Mouse (Mus musculus) heart, adult 18-20 months (tissue): ENCODE data around the gene Ttc33. TPM values are rescaled to one million over a fixed set of nuclear protein-coding genes. Genes with fewer than 3 reads are reported as not detected.

Source experiments
- DNase-seq, 2 experiments: peaks; one replicate each; pipeline ENCODE4 v3.0.0; 2021 to 2022; ENCODE audit warnings: mixed read lengths in 1 of 2
- long read RNA-seq, 2 experiments: library from polyadenylated mRNA; stranded (forward); transcript quantifications; one replicate each; pipeline ENCODE4 v2.0.0; 2021
- total RNA-seq, 2 experiments: library from RNA; stranded (reverse); gene quantifications; 2 replicates each; pipeline ENCODE4 v1.2.3; 2021

Gene Ttc33
- total RNA-seq: 10 to 100 TPM; 41.0 to 49.4 TPM
- long read RNA-seq, experiment 1, transcript Ttc33-202 (4 exons, 1,583 nt): minor isoform, 5 of 28 reads
- long read RNA-seq, experiment 1, transcript Ttc33-201 (5 exons, 1,832 nt): major isoform, 15 of 28 reads
- long read RNA-seq, experiment 1, partial matches to known transcripts: 2 of 28 reads
- long read RNA-seq, experiment 1, other reads (novel, unspliced or antisense): 5 of 28 reads
- long read RNA-seq, experiment 2, transcript Ttc33-201 (5 exons, 1,832 nt): major isoform, 6 of 8 reads
- long read RNA-seq, experiment 2, partial matches to known transcripts: 1 of 8 reads
- long read RNA-seq, experiment 2, other reads (novel, unspliced or antisense): 1 of 8 reads

DNA sequence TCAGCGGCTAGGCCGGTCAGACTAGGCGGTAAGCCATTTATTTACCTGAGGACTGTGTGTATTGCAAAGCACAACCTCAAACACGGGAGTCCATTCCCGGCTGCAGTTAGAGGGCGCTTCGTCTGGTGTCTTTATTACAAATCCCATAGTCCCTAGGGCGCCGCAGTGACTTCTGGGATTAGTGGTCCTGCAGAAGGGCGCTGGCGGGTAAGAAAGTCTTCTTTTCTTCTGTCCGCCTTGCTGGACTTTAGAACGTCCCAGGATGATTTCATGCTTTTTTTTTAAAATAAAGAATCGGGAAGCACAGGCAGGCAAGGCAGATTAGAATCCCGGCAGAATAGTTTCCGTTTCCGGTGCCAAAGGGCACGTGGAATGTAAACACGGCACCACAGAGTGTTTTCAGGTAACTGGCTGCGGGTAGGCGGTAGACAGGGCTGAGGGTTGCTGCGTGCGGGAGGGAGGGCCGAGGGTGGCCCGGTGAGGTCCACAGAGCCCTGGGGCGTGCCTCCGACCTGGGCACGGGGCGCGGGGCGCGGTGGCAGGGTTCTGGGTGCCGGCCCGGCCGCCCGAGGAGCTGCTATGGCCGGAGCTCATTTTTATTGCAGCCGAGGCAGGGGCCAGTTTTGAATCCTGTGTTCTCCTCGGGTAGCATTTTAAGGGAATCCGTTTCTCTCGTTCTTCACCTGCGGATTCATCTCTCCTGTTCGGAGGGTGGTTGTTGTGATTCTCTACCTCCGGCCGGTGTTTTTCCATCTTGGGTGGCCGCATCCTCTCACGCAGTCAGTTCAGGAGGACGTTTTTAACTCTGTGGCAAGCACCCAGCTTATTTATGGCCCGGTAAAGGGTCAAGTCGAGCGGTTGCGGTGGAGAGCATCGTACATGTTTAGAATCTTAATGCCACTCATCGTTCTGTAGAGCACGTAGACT lies at the start of gene Ttc33:
TSS of gene Ttc33 (plus strand) at position 160 of the 927 bp plus-strand sequence.
- peak; percentile 87 to 92 for DNase-seq

DNA sequence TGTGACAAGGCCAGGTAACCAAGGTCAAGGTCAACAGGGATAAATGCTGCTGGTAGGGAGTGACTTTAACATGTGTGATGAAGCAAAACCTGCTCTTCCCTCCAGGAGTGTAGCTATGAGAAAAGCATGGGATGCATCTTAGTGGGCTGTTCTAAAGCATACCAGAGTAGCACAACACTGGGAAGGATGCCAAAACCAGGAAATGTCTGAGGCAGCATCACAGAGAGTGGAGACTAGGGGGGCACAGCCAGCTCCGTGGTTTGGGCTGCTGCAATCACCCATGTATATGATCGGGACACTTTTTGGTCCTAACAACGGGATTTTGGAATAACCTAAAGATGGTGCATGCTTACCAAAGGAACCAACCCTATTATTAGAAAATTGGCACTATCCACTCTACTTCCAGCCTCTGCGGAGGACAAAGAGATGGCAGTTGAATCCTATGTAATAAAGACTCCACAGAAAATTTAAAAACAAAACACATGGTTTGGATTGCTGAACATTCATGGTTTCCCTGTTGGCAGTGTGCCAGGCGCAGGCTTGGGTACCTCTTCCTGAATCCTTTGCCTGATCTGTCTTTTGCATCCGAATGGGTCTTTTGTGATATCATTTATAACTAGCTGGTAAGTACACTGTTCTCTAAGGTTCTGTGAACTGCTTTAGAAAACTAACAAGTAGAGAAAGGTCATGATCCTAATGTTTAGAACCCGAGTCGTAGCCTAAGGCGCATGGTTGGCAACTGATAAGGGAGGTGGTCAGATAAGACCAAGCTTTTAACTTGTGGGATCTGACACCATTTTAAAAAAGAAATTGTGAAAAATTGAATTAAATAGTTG lies 47.1 kb upstream of the Ttc33 start:
- no peak for DNase-seq

DNA sequence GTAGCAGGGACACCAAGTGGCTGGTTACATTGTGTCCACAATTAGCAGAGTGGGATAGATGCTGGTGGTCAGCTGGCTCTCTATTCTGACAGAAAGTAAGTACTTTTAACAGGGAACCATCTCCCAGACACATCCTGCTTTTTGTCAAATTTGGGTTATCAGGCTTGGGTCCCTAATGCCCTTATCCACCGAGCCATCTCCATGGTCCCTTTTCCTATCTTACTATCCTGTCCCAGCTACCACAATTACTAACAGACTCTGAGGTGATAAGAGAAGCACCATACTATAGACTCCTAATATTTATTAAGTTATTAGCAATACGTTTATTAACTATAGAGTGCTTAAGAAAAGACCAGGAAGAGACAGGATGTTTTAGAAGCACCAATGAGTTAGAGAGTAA lies 46.0 kb upstream of the Ttc33 start:
- DNase-seq: no peak

DNA sequence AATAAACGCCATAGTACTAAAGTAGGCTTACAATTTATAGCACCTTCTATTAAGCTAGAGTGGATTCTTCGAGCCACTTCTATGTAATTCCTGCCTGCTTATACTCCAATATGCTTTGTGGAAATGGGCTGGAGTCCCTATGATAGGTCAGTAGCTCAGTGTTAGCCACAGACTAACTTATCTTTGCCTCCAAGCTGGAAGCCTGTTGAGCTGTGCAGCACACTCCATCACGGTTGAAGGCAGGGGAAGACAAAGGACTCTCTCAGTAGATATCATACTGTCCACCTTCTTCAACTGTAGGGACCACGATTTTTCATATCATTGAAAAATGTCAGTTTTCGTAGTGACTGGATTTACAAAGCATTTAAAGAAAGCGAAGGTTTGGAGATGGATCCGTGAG lies 45.5 kb upstream of the Ttc33 start:
- no peak for DNase-seq

DNA sequence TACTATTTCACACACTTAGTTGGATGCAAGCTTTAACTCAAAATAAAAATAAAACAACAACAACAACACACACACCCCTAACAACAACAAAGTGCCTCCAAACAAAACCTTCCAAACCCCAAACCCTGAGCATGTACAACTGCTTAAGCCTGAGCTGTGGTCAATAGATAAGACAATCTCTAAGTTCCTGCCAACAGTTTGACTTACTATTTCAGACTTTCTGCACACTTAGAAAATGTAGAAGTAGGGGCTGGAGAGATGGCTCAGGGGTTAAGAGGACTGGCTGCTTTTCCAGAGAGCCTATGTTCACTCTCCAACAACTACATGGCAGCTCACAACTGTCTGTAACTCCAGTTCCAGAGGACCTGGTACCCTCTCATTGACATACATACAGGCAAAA lies 45.0 kb upstream of the Ttc33 start:
- no peak for DNase-seq

DNA sequence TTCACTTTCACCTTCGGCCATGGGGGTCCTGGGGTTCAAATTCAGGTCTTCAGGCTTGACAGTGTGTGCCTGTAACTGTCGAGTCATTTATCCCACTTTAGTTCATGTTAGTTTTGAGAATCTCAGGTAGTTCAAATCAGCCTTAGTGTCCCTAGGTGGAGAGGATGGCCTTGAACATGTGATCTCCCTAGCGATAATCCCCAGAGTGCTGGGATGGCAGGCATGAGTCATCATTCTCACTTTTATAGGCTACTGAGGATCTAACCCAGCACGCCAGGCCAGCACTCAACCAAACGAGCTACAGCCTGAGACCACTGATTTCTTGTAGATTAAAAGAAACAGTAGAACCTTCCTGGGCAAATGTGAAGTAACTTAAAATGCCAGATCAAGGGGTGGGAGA lies 43.3 kb upstream of the Ttc33 start:
- DNase-seq: no peak

DNA sequence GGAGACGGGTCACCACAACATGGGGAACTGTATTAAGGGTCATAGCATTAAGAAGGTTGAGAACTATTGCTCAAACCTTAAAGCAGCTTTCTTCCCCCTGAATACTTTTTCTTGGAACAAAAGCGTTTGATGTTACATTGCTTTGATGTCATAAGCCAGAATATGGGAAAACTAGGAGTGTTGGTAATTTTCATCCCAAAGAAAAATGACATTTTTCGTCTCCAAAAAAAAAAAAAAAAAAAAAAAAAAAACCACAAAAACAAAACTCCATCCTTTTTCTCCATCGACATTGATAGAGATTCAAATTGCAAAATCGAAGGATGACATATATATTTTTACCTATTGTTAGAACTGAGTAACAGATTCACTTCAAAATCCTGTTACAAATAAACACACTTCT lies 42.6 kb upstream of the Ttc33 start:
- no peak for DNase-seq

DNA sequence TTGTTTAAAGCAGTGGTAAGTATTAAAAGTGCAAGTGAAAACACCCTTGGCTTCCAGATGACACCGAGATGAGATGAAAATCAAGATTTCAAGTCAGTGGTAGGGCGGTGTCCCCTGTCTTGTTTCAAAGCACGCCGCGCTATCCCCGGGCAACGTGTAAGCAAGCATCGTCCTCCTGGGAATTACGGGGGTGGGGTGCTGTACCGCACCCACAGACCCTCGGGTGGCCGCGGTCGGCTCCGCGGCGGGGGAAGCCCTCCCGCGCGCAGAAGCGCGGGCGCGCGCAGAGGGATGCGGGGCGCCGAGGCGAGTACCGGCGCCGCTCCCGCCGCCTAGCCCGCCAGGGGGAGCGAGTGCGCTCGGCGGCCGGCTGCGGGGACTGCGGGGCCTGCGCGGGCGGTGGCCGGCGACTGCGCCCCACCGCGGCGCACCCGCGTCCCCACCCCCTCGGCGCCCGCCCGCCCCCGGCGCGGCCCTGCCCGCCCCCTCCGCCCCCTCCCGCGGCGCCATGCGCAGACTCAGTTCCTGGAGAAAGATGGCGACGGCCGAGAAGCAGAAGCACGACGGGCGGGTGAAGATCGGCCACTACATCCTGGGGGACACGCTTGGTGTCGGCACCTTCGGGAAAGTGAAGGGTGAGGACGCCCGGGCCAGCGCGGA lies 41.8 kb upstream of the Ttc33 start, which contains the start of gene Prkaa1:
TSS of gene Prkaa1 (plus strand) at position 501 of the 660 bp plus-strand sequence.
- DNase-seq: peak; percentile 76 to 83

DNA sequence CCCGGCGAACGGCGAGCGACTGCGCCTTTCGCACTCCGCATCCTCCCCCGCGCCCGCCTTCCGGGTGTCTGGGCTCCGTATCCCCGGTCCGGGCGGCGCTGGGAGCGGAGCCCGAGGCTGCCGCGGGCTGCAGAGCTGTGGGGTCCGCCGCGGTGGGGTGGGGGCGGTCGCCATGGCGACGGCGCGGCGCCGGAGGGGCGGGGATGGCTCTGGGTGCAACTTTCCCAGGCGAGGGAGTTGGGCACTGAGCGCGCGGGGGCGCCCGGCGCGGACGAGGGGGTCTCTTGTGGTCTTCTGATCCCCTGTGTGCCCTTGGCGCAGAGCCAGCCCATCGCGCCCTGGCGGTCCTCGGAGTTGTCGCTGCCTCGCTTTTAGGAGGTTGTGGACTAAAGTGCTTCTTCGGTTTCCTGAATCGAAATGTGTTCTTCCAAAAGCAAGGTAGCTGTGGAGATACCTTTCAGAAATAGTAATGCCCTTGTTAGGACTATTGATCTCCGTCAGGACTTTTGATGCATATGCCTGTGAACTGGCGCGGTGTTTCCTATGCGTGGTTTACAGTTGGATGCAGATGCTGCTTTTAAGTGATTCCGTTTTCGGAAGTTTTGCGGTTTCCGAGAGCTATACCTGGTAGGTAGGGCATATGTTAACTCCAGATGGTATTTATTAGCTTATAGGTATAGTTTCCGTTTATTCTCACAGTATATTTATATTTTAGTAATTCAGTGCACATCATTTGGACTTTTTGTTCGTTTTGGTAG lies 41.1 kb upstream of the Ttc33 start:
- DNase-seq: peak in 1 of 2 experiments; percentile 71

DNA sequence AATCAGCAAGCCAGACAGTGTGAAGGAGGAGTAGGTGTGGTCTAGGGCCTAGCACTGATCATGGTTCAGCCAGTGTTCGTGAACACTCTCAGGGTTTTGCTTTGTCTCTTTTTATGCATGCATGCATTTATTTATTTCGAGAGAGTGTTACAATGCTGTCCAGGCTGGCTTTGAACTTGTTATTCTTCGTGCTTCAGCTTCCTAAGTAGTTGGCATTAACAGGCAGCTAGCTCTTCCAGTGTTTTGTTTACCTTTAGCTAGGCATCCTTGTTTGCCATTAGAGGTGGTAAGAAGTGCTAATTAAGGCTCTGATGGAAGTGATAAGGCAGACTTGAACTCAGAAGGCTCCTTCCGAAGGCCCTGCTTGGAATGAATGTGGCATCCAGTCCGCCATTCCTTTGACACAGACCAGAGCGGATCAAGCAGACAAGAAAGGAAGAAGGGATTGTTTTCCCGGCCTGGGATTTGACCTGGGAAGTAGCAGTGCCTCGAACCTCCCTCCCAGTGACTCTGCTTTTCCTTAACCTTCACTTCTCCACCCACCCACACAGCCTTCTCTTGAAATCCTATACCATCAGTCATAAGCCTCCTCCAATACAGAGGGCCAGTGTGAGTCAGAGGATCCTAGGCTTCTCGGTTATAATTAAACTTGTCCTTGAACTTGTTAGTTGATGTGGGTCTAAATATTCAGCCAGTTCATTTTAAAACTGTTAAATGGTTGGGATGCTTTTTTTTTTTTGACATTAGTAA lies 40.0 kb upstream of the Ttc33 start:
- no peak for DNase-seq

DNA sequence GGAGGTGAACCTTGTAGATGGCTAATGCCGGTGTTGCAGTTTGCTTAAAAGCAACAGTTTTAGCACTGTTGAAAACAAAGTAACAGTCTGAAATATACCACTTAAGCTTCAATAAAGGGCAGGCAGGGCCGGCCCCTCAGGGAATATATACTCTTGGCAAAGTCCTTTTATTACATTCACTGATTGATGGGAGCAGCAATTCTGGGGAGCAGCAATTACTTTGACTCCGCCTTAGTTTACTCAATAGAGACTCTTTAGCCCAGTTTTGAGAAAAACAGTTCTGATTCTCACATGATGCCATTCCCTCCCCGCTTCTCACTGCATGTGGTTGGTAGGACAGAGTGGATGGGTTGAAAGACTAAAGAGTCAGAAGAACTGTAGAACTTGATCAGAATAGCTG lies 36.1 kb upstream of the Ttc33 start:
- DNase-seq: no peak

DNA sequence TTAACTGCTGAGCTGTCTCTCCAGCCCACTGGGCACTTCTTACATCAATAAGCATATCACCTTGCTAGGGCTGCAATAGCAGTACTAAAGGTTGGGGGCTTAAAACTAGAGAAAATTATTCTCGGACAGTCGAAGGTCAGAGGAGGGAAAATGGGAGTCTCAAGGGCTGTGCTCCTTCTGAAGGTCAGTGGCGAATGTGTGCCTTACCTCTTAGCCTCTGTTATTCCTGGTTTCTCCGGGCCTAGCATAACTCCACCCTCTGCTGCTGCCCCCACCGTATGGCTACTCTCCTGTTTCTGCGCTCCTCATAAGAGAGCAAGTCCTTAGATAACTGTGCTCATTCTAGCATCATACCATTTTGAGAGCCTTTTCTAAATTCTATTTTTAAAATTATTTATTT lies 33.2 kb upstream of the Ttc33 start:
- DNase-seq: no peak

DNA sequence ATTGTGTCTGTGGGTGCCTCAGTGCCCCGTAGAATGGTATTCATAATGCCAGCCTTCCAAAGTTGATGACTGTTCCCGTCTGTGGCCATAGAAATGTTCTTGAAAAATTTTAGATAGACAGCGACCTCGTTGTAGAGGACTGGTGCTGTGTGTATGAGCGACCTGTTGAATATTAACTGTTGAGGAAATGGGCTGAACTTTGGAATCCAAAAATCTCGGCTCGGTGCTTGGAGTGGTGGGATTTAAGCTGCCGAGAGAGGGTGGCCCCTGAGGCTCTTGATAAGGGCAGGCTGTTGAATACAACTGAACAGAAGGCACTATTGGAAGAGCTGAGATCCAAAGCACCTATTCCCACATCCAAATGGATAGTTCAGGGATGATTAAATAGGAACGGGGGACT lies 30.7 kb upstream of the Ttc33 start:
- no peak for DNase-seq

DNA sequence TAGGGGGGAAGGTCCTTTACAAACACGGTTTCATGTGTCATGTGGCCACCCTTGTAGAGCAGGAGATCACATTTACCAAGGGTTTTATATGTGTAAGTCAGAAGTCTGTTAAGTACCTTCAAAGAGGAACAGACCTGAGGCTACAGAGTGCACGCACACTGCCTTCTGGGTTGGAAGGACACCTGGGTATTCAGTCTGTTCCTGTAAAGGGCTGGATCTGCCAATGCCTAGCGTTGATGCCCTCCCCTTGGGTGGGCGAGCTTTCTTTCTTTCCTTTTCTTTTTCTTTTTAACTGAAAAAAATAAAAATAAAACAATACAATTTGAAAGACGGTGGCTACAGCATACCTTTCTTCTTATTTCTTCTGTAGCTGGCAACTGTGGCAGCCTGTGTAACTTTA lies 30.2 kb upstream of the Ttc33 start:
- no peak for DNase-seq

DNA sequence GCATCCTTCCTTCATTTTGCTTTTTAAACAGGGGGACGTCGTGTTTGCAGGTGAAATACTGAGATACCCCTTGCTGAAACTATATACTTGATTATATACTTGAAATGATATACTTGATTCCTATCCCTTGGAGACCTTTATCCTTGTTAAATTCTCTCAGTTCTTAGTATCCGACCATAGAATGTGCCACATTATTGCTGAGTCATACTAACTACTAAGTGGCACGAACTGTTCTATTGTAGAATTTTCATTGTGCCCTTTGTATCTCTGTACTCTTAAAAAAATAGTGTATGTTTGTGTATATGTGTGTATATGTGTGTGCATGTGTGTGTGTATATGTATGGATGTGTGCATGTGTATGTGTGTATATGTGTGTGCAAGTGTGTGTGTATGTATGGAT lies 29.0 kb upstream of the Ttc33 start:
- no peak for DNase-seq

DNA sequence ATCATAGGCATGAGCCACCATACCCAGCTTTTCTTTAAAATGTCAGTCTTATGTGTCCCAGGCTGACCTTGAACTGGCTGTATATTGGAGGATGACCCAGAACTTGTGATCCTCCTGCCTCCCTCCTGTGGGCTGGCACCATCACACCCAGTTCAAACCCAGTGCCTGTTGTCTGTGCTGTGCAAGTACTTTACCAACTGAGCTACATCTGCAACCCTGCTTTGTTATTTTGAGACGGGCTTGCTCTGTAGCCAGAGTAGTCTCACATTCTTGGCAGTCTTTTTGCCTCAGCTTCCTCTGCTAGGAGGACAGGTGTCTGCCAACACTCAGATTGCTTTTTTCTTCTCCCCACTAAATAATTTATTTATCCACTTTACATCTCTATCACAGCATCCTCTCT lies 27.9 kb upstream of the Ttc33 start:
- DNase-seq: peak in 1 of 2 experiments; percentile 22

DNA sequence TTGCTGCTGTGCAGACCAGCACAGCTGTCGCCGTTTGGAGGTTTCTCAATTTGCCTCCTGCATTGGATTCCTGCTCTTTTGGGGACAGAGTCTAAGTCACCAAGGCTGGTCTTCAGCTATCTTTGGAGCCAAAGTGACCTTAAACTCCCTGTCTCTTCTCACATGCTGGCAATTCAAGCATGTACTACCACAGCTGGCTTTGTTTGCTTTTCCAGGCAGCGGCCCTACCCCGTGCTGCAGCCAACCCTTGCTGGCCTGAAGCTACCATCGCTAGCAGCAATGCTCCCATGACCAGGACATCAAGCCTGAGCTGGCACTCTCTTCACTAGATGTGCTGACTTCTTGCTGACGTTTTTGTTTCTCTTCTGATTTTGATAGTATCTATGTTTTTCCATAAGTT lies 26.5 kb upstream of the Ttc33 start:
- DNase-seq: peak; percentile 52 to 58

DNA sequence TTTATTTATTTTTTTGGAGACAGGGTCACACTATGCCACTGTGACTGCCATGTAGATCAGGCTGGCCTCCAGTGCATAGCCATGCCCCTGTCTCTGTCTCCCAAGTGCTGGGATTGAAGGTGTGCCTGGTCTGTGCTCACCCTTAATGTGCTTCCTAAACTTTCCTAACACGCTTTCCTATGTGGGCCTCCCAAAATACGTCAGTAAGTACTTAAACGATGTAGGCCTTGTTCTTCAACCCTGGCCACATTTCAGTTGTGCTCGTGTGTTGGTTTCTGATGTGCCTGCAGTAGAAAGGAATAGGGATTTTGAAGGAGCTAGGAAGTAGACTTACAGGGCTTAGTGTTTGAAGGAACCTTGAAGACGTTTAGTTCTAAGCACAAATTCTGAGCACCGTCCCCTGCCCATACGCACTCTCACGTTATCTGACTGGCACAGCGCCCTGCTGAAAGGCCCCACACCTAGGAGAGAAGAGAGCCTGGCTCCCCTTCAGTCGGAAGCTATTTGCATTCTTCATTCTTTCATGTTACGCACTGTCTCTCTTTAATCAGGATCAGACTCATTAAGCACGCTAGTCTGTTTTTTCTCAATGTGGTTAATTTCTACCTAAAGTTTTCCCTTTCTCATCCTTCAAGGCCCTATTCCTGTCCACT lies 20.1 kb upstream of the Ttc33 start:
- no peak for DNase-seq

DNA sequence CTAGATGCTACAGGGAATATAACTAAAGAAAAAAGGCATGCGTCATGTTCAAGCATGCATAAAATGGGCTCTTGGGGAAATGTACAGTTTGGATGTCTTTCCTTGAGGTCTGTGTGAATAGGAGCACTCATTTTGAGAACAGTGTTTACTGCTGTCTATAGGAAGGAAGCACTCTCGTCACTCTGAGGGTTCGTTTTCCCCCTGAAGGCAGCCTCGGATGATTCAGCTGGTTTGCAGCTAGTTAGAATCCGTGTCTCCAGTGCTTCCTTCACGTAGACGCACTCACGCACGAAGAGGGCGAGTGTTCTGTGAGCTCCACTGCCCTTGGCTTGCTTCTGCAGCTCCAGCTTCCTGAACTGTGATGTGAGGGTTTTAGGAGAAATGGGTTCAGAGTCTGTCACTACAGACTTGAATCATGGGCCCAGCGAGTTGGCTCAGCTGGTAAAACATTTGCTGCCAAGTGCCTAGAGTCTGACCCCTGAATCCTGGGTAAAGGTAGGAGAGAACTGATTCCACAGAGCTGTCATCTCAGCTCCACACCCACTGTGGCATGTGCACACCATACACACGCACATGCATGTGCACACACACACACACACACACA lies 12.0 kb upstream of the Ttc33 start:
- DNase-seq: no peak
